Mouse (Mus musculus) heart, postnatal 0 days (tissue): ENCODE results near the gene Wnt2b. TPM values are rescaled to one million over a fixed set of nuclear protein-coding genes. Genes with fewer than 3 reads are reported as not detected.

Experiments
- ATAC-seq: fragments of 200-750 bp; cut with Nextera tagmentation; 2 replicates; pipeline ENCODE4 v1.8.0; 2017; ENCODE audit warnings: low read depth, moderate number of reproducible peaks, moderate library complexity; ENCODE audit not compliant: insufficient read depth
- DNase-seq: peaks from one replicate; pipeline ENCODE4 v3.0.0-alpha.2; 2016; ENCODE audit warnings: low spot score
- H3K27ac ChIP-seq: fragments of 300-500 bp; sonication (generic); 2 replicates; pipeline ENCODE4 v1.5.1; 2014; ENCODE audit warnings: low read depth, mild to moderate bottlenecking
- H3K27me3 ChIP-seq: fragments of 300-500 bp; sonication (generic); 2 replicates; pipeline ENCODE4 v1.6.1; 2014; ENCODE audit warnings: low read length, mixed read lengths; ENCODE audit not compliant: control insufficient read depth, insufficient read depth
- H3K36me3 ChIP-seq: fragments of 300-500 bp; sonication (generic); replicated peaks from 2 replicates; pipeline ENCODE4 v1.6.1; 2014; ENCODE audit warnings: low read length, mixed read lengths; ENCODE audit not compliant: control insufficient read depth, insufficient read depth
- H3K4me1 ChIP-seq: fragments of 300-500 bp; sonication (generic); 2 replicates; pipeline ENCODE4 v1.6.1; 2014; ENCODE audit warnings: antibody characterized with exemption; ENCODE audit not compliant: control insufficient read depth, insufficient read depth
- H3K4me2 ChIP-seq: fragments of 300-500 bp; sonication (generic); 2 replicates; pipeline ENCODE4 v1.6.1; 2014; ENCODE audit warnings: low read depth, mild to moderate bottlenecking, low read length, moderate library complexity
- H3K4me3 ChIP-seq: fragments of 300-500 bp; sonication (generic); 2 replicates; pipeline ENCODE4 v1.5.1; 2014; ENCODE audit warnings: low read depth, low read length
- H3K9ac ChIP-seq: fragments of 300-500 bp; sonication (generic); replicated peaks from 2 replicates; pipeline ENCODE4 v1.6.1; 2014; ENCODE audit warnings: low read depth, low read length, mixed read lengths
- H3K9me3 ChIP-seq: fragments of 300-500 bp; sonication (generic); replicated peaks from 2 replicates; pipeline ENCODE4 v1.6.1; 2016; ENCODE audit warnings: low read length; ENCODE audit not compliant: control insufficient read depth
- CTCF ChIP-seq: IDR thresholded peaks from 2 replicates; pipeline ENCODE4 v1.5.1; 2016; ENCODE audit warnings: antibody characterized with exemption, control low read depth, low read depth
- EP300 ChIP-seq: IDR thresholded peaks from 2 replicates; pipeline ENCODE4 v1.6.1; 2016; ENCODE audit warnings: antibody characterized with exemption, low read depth
- WGBS: fragments of 180-500 bp; shearing (Covaris S2); extraction: QIAGEN DNeasy Blood & Tissue Kit; methylation state at CpG from one replicate; pipeline ENCODE4 v1.1.7; 2014; 5-methylcytosine and 5-hydroxymethylcytosine counted together
- polyA plus RNA-seq: library from polyadenylated mRNA; unstranded; fragments of >200 nt; fragmentation: Nextera tagmentation; extraction: Ambion mirVana; gene quantifications from 2 replicates; pipeline ENCODE4 v1.2.1, GENCODE M21; 2015
- total RNA-seq: library from RNA; depleted of rRNA; stranded (reverse); fragments of >200 nt; gene quantifications from 2 replicates; pipeline ENCODE4 v1.2.3, GENCODE M21; 2014; ENCODE audit warnings: low replicate concordance; rRNA removed

Wnt2b gene
- total RNA-seq, result 0.80 and 1.4 TPM in 2 replicates
- polyA plus RNA-seq, result 0.23 and 0.34 TPM in 2 replicates

DNA sequence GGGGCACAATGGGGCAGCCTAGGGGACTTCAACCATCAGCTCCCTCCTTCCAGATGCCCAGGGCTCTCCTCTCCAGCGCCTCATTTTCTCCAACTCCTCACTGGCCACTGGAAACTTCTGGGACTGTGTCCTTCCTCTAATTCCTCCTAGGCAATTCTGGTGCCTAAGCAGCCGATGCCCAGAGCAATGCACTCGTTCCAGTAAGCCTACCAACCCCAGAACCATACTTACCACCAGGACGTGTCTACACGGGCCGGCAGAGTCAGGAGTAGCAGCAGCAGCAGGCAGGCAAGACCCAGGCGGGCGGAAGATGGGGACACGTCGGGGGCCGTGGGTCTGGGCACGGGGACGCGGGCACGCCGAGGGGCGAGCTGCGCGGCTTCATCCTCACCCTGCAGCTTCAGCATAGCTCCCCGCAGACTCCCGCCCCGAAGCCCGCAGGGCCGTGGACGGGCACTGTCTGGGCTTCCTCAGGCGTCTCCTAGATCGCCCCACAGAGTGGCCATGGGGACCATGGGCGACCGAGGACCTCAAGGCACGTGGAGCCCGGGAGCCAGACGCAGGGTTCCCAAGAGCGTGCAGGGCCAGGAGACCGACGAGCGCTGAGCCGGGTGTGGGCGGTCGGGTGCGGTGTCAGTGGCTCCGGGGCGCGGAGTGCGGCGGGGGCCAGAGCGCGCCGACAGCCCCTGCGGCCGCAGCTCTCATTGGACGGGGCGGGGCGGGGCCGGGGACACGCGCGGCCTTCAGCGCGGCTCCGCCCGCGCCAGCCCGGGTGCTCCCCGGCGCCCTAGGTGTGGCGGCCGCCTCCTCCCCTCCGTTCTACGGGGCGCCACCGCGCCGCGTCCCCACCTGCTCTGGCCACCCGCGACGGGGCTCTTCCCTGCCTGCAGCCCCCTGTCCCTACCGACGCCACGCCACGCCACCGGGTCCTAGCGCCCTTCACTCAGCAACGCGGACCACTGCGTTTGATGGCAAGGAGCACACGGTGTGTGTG is at the start of gene Wnt2b:
Gene Wnt2b (minus strand): TSS at position 856 of the 994 bp plus-strand sequence.
- H3K4me1 ChIP-seq, result 0 out of 2 replicates have a peak, but pooled peaks cover 10% of the 10 kb centered on the region

DNA sequence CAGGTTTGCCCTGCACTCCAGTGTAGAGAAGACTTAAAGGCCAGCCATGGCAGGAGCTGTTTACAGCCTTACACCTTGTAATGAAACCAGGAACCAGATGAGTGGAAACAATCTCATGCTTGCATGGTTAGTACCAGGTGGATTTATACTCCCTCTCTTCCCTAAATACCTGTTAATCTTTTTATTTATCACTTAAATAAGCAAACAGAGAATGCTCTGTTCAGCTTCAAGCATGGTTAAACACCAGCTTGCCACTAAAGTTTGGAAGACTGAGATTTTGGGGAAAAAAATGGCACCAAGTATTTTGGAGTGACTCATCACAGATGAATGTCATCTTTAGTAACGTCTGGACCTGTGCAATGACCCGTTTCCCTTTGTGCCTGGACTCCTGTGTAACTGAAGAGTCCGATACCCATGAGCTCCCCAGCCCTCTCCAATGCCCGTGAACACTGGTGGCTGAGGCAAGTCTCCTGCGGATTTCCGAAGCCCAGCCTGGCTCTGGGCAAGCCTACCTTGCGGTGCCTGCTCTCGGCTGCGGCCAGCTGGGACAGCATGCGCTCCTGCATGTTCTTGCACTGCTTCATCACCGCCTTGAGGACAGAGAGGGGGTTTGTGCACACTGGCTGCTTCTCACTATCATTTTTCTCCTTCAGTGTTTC is 49.1 kb upstream of the Wnt2b start:
- H3K4me1 ChIP-seq, result peaks cover 16% of the 10 kb centered on the region; the same call in 1 of the 2 replicates
- no peak overlapping the region for H3K4me2 ChIP-seq
- TF ChIP-seq CTCF (no peak), EP300 (no peak)
- H3K4me3 ChIP-seq, result no peak overlapping the region
- WGBS, result 88% methylated on average over 11 of the region's 11 CpGs
- no peaks in the 10 kb centered on the region for H3K27me3 ChIP-seq
- DNase-seq (no peak), ATAC-seq (no peak)
- peaks cover 58% of the 10 kb centered on the region for H3K36me3 ChIP-seq
- no peak overlapping the region for H3K27ac ChIP-seq
- no peaks in the 10 kb centered on the region for H3K9me3 ChIP-seq
- no peak overlapping the region for H3K9ac ChIP-seq

More for the DNA sequence above, at the start of gene Wnt2b:
- peaks cover 54% of the 10 kb centered on the region for H3K27me3 ChIP-seq
- no peak within 1 kb of the TSS for H3K9ac ChIP-seq
- peak within 1 kb of the TSS; percentile 69 for H3K4me2 ChIP-seq
- 2% methylated on average over 78 of the region's 87 CpGs for WGBS
- TF ChIP-seq CTCF, result no peak
- TF ChIP-seq EP300, result no peak
- H3K4me3 ChIP-seq, result peak within 1 kb of the TSS; percentile 50
- no peak within 1 kb of the TSS for H3K27ac ChIP-seq
- H3K9me3 ChIP-seq, result no peaks in the 10 kb centered on the region
- ATAC-seq, result peak; percentile 39
- no peak for DNase-seq
- H3K36me3 ChIP-seq, result no peaks in the 10 kb centered on the region

DNA sequence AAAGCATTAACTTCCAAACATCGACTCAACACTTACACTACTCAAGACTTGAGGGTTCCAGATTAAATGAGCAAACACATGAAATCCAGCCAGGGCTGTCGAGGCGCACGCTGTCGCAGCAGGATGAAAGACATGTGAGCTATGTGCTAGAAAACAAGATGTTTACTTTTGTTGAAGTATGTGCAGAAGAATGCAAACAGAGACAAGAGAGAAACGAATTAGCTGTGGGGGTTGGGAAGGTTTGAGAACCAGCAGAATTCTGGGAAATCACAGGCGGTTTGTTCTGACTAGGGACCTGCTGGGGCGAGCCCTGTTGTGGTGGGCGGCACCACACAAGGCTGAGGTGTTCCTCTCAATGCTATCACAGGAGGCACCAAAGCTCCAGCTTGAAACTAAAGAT is 46.3 kb upstream of the Wnt2b start:
- Histone ChIP-seq H3K9me3 (no peaks in the 10 kb centered on the region), H3K4me3 (no peak overlapping the region), H3K27ac (no peak overlapping the region), H3K27me3 (no peaks in the 10 kb centered on the region), H3K4me2 (no peak overlapping the region), H3K9ac (no peak overlapping the region), H3K4me1 (peaks cover 11% of the 10 kb centered on the region; the same call in 1 of the 2 replicates), H3K36me3 (peaks cover 82% of the 10 kb centered on the region)
- no peak for ATAC-seq
- WGBS, result 85% methylated on average over 9 of the region's 9 CpGs
- no peak for DNase-seq
- TF ChIP-seq EP300 (no peak), CTCF (no peak)

DNA sequence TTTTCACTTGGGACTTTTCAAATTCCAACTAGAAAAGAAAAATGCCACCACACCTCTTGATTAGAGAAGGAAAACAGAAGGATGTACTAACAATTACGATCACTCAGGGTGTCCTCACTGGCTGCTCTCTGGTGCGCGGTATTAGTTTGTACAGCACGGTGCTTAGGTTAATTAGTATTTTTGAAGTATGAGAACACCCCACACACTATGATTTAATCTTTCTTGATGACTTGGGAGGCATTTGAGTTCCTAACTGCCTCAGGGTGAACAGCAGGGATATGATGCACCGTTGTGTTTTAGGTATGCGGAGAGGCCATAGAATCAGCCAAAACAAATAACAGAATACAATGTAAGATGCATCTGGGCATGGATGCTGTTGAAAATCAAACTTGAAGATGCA is 44.4 kb upstream of the Wnt2b start:
- H3K9ac ChIP-seq, result no peak overlapping the region
- H3K36me3 ChIP-seq, result peaks cover 84% of the 10 kb centered on the region
- no peak for TF ChIP-seq CTCF
- TF ChIP-seq EP300, result no peak
- H3K9me3 ChIP-seq, result no peaks in the 10 kb centered on the region
- H3K27ac ChIP-seq, result no peak overlapping the region
- no peaks in the 10 kb centered on the region for H3K27me3 ChIP-seq
- DNase-seq (no peak), ATAC-seq (no peak)
- no peak overlapping the region for H3K4me2 ChIP-seq
- H3K4me3 ChIP-seq, result no peak overlapping the region
- WGBS, result 89% methylated on average over 6 of the region's 6 CpGs
- peaks cover 6% of the 10 kb centered on the region; the same call in 1 of the 2 replicates for H3K4me1 ChIP-seq

DNA sequence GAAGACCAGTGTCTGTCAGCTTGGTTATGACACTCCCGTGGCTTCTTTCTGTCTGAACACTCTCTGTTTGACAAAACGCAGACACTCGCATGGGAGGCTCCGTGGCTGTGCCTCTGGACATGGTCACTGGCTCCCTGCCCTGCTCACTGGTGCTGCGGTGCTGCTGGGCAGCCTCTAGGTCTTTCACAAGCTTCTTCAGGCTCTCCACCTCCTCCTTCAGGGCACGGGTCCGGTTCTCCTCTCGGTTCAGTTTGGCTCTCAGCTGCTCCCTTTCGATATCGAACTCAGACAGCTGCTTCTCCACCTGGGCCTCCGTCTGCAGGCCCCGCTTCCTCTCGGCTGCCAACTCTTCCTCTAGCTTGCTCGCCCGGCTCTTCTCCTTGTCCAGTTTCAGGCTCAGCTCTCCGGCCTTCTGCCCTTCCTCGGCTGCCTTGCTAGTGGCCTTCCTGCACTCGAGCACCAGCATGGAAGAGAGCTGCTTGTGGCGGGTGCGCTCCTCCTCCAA is 43.9 kb upstream of the Wnt2b start:
- Histone ChIP-seq H3K4me2 (no peak overlapping the region), H3K4me3 (no peak overlapping the region), H3K9me3 (no peaks in the 10 kb centered on the region), H3K9ac (no peak overlapping the region), H3K4me1 (peaks cover 9% of the 10 kb centered on the region; the same call in 1 of the 2 replicates), H3K27me3 (no peaks in the 10 kb centered on the region), H3K27ac (no peak overlapping the region), H3K36me3 (peaks cover 79% of the 10 kb centered on the region)
- no peak for ATAC-seq
- no peak for TF ChIP-seq CTCF
- TF ChIP-seq EP300, result no peak
- 85% methylated on average over 20 of the region's 20 CpGs for WGBS
- no peak for DNase-seq
